Mouse (Mus musculus): Measurements from ENCODE around the gene Mfsd12.

GRCm38 (mm10) chr10:81345162-81345534 is 12.1 kb upstream of the Mfsd12 start:
- no peak for TF ChIP-seq CTCF (IDR thresholded peaks at IDR 0.05; ENCODE audit: borderline replicate concordance, insufficient read depth, low read length)
- no peak for TF ChIP-seq POLR2A (IDR thresholded peaks at IDR 0.05; ENCODE audit: low read depth, low read length)

Measured in embryonic fibroblast, embryonic 13.5 days (primary cell).